Mouse (Mus musculus): ENCODE data around the gene Ccn1.

GRCm38 (mm10) chr3:145651029-145651977, 1.5 kb upstream of the Ccn1 start:
- TF ChIP-seq CTCF (IDR thresholded peaks at IDR 0.05; ENCODE audit: insufficient read depth, low read depth, low read length) (no peak), POLR2A (IDR thresholded peaks at IDR 0.05; ENCODE audit: insufficient read depth, low read depth, low read length) (no peak)
